Mouse (Mus musculus) inflammation-experienced regulatory T-cells (primary cell): ENCODE results near the gene Ccdc159. TPM values are rescaled to one million over a fixed set of nuclear protein-coding genes. Genes with fewer than 3 reads are reported as not detected.

Source experiments
- polyA plus RNA-seq, 2 experiments: library from polyadenylated mRNA; unstranded; fragments of 100-300 nt; shearing (Covaris generic); gene quantifications; one replicate each; pipeline ENCODE4 v1.2.1; 2017

The Ccdc159 gene
- polyA plus RNA-seq = 1 to 10 TPM in 1 of 2 experiments, under 1 TPM in 1; 0.86 to 1.5 TPM

GRCm38 (mm10) chr9:21927208-21927753, at the start of gene Ccdc159, which contains the start of gene Tmem205:
Ccdc159 (plus strand) TSS chr9:21927471.
Tmem205 (minus strand) TSS chr9:21927556.

GRCm38 (mm10) chr9:21918035-21918592, 9.2 kb upstream of the Ccdc159 start, which contains the start of gene Rab3d:
Rab3d (minus strand) TSS chr9:21918192.

GRCm38 (mm10) chr9:21936692-21937570, 9.7 kb downstream of the Ccdc159 start, which contains the start of gene Plppr2:
Plppr2 (plus strand) TSS chr9:21937033.

GRCm38 (mm10) chr9:21955570-21956281, 28.5 kb downstream of the Ccdc159 start, which contains the start of gene Swsap1:
Swsap1 (plus strand) TSS chr9:21955755.

GRCm38 (mm10) chr9:21963417-21963816, 36.1 kb downstream of the Ccdc159 start, which contains the start of gene Epor:
Epor (minus strand) TSS chr9:21963506.

Other genes starting within 250 kb of the Ccdc159 start
- gene Ldlr, start 204.0 kb upstream of the Ccdc159 start, polyA plus RNA-seq = 10 to 100 TPM; 20.3 to 29.5 TPM
- gene Spc24, start 167.2 kb upstream of the Ccdc159 start, polyA plus RNA-seq = 1 to 10 TPM; 2.8 to 3.7 TPM
- under 1 TPM in 1 of 2 experiments, not detected in 1; 0.45 TPM for gene Kank2, start 128.7 kb upstream of the Ccdc159 start, polyA plus RNA-seq
- gene Angptl8, start 92.0 kb upstream of the Ccdc159 start, polyA plus RNA-seq = under 1 TPM in 1 of 2 experiments, not detected in 1; 0.44 TPM
- gene Dock6, start 74.8 kb upstream of the Ccdc159 start, polyA plus RNA-seq = 1 to 10 TPM; 3.7 to 4.5 TPM
- 10 to 100 TPM; 14.8 to 29.0 TPM for gene Rab3d, start 9.3 kb upstream of the Ccdc159 start, polyA plus RNA-seq
- gene Tmem205, start 85 bp downstream of the Ccdc159 start, polyA plus RNA-seq = 1 to 10 TPM; 3.6 to 8.0 TPM
- 1 to 10 TPM; 1.6 to 1.9 TPM for gene Plppr2, start 9.6 kb downstream of the Ccdc159 start, polyA plus RNA-seq
- gene Swsap1, start 28.3 kb downstream of the Ccdc159 start, polyA plus RNA-seq = 10 to 100 TPM; 11.8 to 12.4 TPM
- under 1 TPM in 1 of 2 experiments, not detected in 1; 0.84 TPM for gene Epor, start 36.0 kb downstream of the Ccdc159 start, polyA plus RNA-seq
- under 1 TPM in 1 of 2 experiments, not detected in 1; 0.20 TPM for gene Rgl3, start 62.0 kb downstream of the Ccdc159 start, polyA plus RNA-seq
- under 1 TPM; 0.18 to 0.49 TPM for gene Ccdc151, start 75.2 kb downstream of the Ccdc159 start, polyA plus RNA-seq
- 10 to 100 TPM; 76.4 to 98.0 TPM for gene Prkcsh, start 75.3 kb downstream of the Ccdc159 start, polyA plus RNA-seq
- gene Elavl3, start 124.6 kb downstream of the Ccdc159 start, polyA plus RNA-seq = under 1 TPM; 0.24 to 0.78 TPM
- not detected for gene Gm49318, start 143.8 kb downstream of the Ccdc159 start, polyA plus RNA-seq
- 10 to 100 TPM; 19.8 to 27.0 TPM for gene Zfp653, start 143.9 kb downstream of the Ccdc159 start, polyA plus RNA-seq
- gene Ecsit, start 158.0 kb downstream of the Ccdc159 start, polyA plus RNA-seq = 10 to 100 TPM; 45.4 to 50.3 TPM
- gene Cnn1, start 171.7 kb downstream of the Ccdc159 start, polyA plus RNA-seq = under 1 TPM; 0.13 to 0.38 TPM
- 10 to 100 TPM; 76.8 to 82.5 TPM for gene Elof1, start 189.7 kb downstream of the Ccdc159 start, polyA plus RNA-seq
- gene Acp5, start 208.2 kb downstream of the Ccdc159 start, polyA plus RNA-seq = 100 to 1,000 TPM; 197 to 281 TPM
- 10 to 100 TPM; 38.0 to 39.5 TPM for gene Pigyl, start 229.4 kb downstream of the Ccdc159 start, polyA plus RNA-seq